Mouse (Mus musculus): Measurements from ENCODE around the gene Ptprt. TPM values are rescaled to one million over a fixed set of nuclear protein-coding genes. Genes with fewer than 3 reads are reported as not detected.

The Ptprt gene
- polyA plus RNA-seq, 1 experiment: 0.05 TPM

GRCm38 (mm10) chr2:162251272-162251671 is 409.7 kb downstream of the Ptprt start:
- no peaks in the 10 kb centered on the region for H3K36me3 ChIP-seq (ENCODE audit: control insufficient read depth, insufficient read depth, low read length)
- WGBS: 64% methylated on average over 2 of the region's 2 CpGs
- no peak for DNase-seq
- H3K4me3 ChIP-seq (ENCODE audit: insufficient read depth, low read depth, low read length): no peak overlapping the region
- no peak overlapping the region for H3K27ac ChIP-seq (ENCODE audit: insufficient read depth, low read depth, low read length)
- H3K4me1 ChIP-seq (ENCODE audit: control insufficient read depth, insufficient read depth, low read length): no peaks in the 10 kb centered on the region
- H3K27me3 ChIP-seq (replicated peaks; ENCODE audit: control insufficient read depth, insufficient read depth, low read length): no peaks in the 10 kb centered on the region
- no peak for TF ChIP-seq CTCF (conservative IDR thresholded peaks at IDR 0.05; ENCODE audit: insufficient read depth, insufficient read length, low read depth, low read length)

- H3K27me3 ChIP-seq (replicated peaks; ENCODE audit: control insufficient read depth, insufficient read depth, low read length): no peaks in the 10 kb centered on the region
- no peak overlapping the region for H3K27ac ChIP-seq (ENCODE audit: insufficient read depth, low read depth, low read length)
- no peak overlapping the region for H3K4me3 ChIP-seq (ENCODE audit: insufficient read depth, low read depth, low read length)
- 86% methylated on average over 4 of the region's 4 CpGs for WGBS
- no peaks in the 10 kb centered on the region for H3K4me1 ChIP-seq (ENCODE audit: control insufficient read depth, insufficient read depth, low read length)
- TF ChIP-seq POLR2A (IDR thresholded peaks at IDR 0.05; ENCODE audit: low read depth, low read length): no peak
- no peaks in the 10 kb centered on the region for H3K36me3 ChIP-seq (ENCODE audit: control insufficient read depth, insufficient read depth, low read length)
- DNase-seq: no peak
Measured at GRCm38 (mm10) chr2:162248296-162248695, 412.7 kb downstream of the Ptprt start.

GRCm38 (mm10) chr2:162222476-162222875 is 438.5 kb downstream of the Ptprt start:
- no peaks in the 10 kb centered on the region for H3K4me1 ChIP-seq (ENCODE audit: control insufficient read depth, insufficient read depth, low read length)
- H3K36me3 ChIP-seq (ENCODE audit: control insufficient read depth, insufficient read depth, low read length): no peaks in the 10 kb centered on the region
- no peaks in the 10 kb centered on the region for H3K27me3 ChIP-seq (replicated peaks; ENCODE audit: control insufficient read depth, insufficient read depth, low read length)
- TF ChIP-seq POLR2A (IDR thresholded peaks at IDR 0.05; ENCODE audit: low read depth, low read length): no peak
- no peak for TF ChIP-seq CTCF (conservative IDR thresholded peaks at IDR 0.05; ENCODE audit: insufficient read depth, insufficient read length, low read depth, low read length)
- H3K4me3 ChIP-seq (ENCODE audit: insufficient read depth, low read depth, low read length): no peak overlapping the region
- no peak overlapping the region for H3K27ac ChIP-seq (ENCODE audit: insufficient read depth, low read depth, low read length)
- WGBS: 27% methylated on average over 1 of the region's 1 CpGs
- peak; percentile 63 for DNase-seq

GRCm38 (mm10) chr2:162220586-162220985 is 440.4 kb downstream of the Ptprt start:
- DNase-seq: peak; percentile 83
- no peaks in the 10 kb centered on the region for H3K36me3 ChIP-seq (ENCODE audit: control insufficient read depth, insufficient read depth, low read length)
- TF ChIP-seq POLR2A (IDR thresholded peaks at IDR 0.05; ENCODE audit: low read depth, low read length) (no peak), CTCF (conservative IDR thresholded peaks at IDR 0.05; ENCODE audit: insufficient read depth, insufficient read length, low read depth, low read length) (no peak)
- no peaks in the 10 kb centered on the region for H3K4me1 ChIP-seq (ENCODE audit: control insufficient read depth, insufficient read depth, low read length)
- H3K27ac ChIP-seq (ENCODE audit: insufficient read depth, low read depth, low read length): no peak overlapping the region
- H3K27me3 ChIP-seq (replicated peaks; ENCODE audit: control insufficient read depth, insufficient read depth, low read length): no peaks in the 10 kb centered on the region
- H3K4me3 ChIP-seq (ENCODE audit: insufficient read depth, low read depth, low read length): no peak overlapping the region

GRCm38 (mm10) chr2:162219507-162219906 is 441.4 kb downstream of the Ptprt start:
- H3K27me3 ChIP-seq (replicated peaks; ENCODE audit: control insufficient read depth, insufficient read depth, low read length): no peaks in the 10 kb centered on the region
- no peak overlapping the region for H3K27ac ChIP-seq (ENCODE audit: insufficient read depth, low read depth, low read length)
- no peaks in the 10 kb centered on the region for H3K36me3 ChIP-seq (ENCODE audit: control insufficient read depth, insufficient read depth, low read length)
- DNase-seq: no peak
- no peak overlapping the region for H3K4me3 ChIP-seq (ENCODE audit: insufficient read depth, low read depth, low read length)
- WGBS: 84% methylated on average over 4 of the region's 4 CpGs
- TF ChIP-seq CTCF (conservative IDR thresholded peaks at IDR 0.05; ENCODE audit: insufficient read depth, insufficient read length, low read depth, low read length) (no peak), POLR2A (IDR thresholded peaks at IDR 0.05; ENCODE audit: low read depth, low read length) (no peak)
- H3K4me1 ChIP-seq (ENCODE audit: control insufficient read depth, insufficient read depth, low read length): no peaks in the 10 kb centered on the region

- WGBS: 89% methylated on average over 5 of the region's 5 CpGs
- Histone ChIP-seq H3K27ac (ENCODE audit: insufficient read depth, low read depth, low read length) (no peak overlapping the region), H3K27me3 (replicated peaks; ENCODE audit: control insufficient read depth, insufficient read depth, low read length) (no peaks in the 10 kb centered on the region), H3K4me3 (ENCODE audit: insufficient read depth, low read depth, low read length) (no peak overlapping the region), H3K36me3 (ENCODE audit: control insufficient read depth, insufficient read depth, low read length) (no peaks in the 10 kb centered on the region), H3K4me1 (ENCODE audit: control insufficient read depth, insufficient read depth, low read length) (no peaks in the 10 kb centered on the region)
- TF ChIP-seq CTCF (conservative IDR thresholded peaks at IDR 0.05; ENCODE audit: insufficient read depth, insufficient read length, low read depth, low read length) (no peak), POLR2A (IDR thresholded peaks at IDR 0.05; ENCODE audit: low read depth, low read length) (no peak)
- no peak for DNase-seq
Measured at GRCm38 (mm10) chr2:162217896-162218295, 443.1 kb downstream of the Ptprt start.

GRCm38 (mm10) chr2:162212397-162212796 is 448.6 kb downstream of the Ptprt start:
- Histone ChIP-seq H3K27me3 (replicated peaks; ENCODE audit: control insufficient read depth, insufficient read depth, low read length) (no peaks in the 10 kb centered on the region), H3K4me3 (ENCODE audit: insufficient read depth, low read depth, low read length) (no peak overlapping the region), H3K4me1 (ENCODE audit: control insufficient read depth, insufficient read depth, low read length) (no peaks in the 10 kb centered on the region), H3K36me3 (ENCODE audit: control insufficient read depth, insufficient read depth, low read length) (no peaks in the 10 kb centered on the region), H3K27ac (ENCODE audit: insufficient read depth, low read depth, low read length) (no peak overlapping the region)
- TF ChIP-seq CTCF (conservative IDR thresholded peaks at IDR 0.05; ENCODE audit: insufficient read depth, insufficient read length, low read depth, low read length) (no peak), POLR2A (IDR thresholded peaks at IDR 0.05; ENCODE audit: low read depth, low read length) (no peak)
- no peak for DNase-seq
- 28% methylated on average over 2 of the region's 2 CpGs for WGBS

- Histone ChIP-seq H3K4me3 (ENCODE audit: insufficient read depth, low read depth, low read length) (no peak overlapping the region), H3K27ac (ENCODE audit: insufficient read depth, low read depth, low read length) (no peak overlapping the region), H3K4me1 (ENCODE audit: control insufficient read depth, insufficient read depth, low read length) (no peaks in the 10 kb centered on the region), H3K27me3 (replicated peaks; ENCODE audit: control insufficient read depth, insufficient read depth, low read length) (no peaks in the 10 kb centered on the region), H3K36me3 (ENCODE audit: control insufficient read depth, insufficient read depth, low read length) (no peaks in the 10 kb centered on the region)
- no peak for TF ChIP-seq CTCF (conservative IDR thresholded peaks at IDR 0.05; ENCODE audit: insufficient read depth, insufficient read length, low read depth, low read length)
- WGBS: 83% methylated on average over 6 of the region's 6 CpGs
- DNase-seq: no peak
Measured at GRCm38 (mm10) chr2:162210564-162210963, 450.4 kb downstream of the Ptprt start.

Data from kidney, adult 2 months (tissue).